In the genomic region with DNA sequence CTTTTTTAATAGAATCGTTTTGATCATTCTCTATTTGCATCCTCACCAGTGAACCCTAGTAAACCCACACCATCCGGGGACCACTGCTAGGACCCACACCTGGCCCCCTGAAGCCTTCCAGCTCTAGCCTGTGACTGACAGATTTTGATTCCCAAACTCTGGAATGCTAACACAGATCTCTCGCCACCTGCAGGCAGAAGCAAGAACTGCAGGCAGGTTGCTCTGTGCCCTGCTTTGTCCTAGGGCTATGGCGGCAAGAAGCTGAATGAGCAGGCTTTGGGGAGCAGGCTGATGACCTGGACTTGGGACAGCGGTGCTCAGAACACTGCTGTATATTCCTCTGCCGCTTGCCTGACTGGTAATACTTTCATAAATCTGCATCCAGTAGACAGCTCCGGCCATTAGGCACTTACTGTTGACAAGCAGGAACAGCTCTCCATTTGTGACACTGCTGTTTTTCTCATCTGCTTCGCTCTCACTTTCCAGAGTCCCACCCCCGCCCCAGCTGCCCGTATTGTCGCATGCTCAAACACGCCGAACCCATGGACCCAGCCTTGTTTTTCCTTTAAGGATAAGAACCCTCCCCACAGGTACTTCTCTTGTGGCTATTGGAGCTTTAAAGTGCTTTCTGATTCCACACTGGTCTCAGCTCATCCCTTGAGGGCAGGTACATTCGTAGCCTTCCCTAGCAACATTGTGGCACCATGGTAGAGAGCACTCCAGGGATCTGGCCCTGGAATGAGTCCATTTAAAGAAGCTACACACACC, we compare ENCODE assay signal across 8 mouse cellular contexts.
A peak's percentile ranks its signal among the peaks of the same experiment; 100 is the strongest.
DNase-seq lines count a peak whose midpoint lies in the region; ATAC-seq and TF ChIP-seq lines count a peak whose summit lies in the region.

No protein-coding gene starts in this region.

- TF ChIP-seq CTCF in forebrain, postnatal 0 days (IDR thresholded peaks at IDR 0.05; ENCODE audit: low read depth), result peak; percentile 98
- peak; percentile 98 for TF ChIP-seq CTCF in lung, postnatal 0 days (IDR thresholded peaks at IDR 0.05)

- H3K4me3 ChIP-seq in forebrain, postnatal 0 days (ENCODE audit: low read depth, low read length), result no peak overlapping the region
- no peak overlapping the region for H3K4me3 ChIP-seq in lung, postnatal 0 days (ENCODE audit: low read depth, low read length)

- ATAC-seq in forebrain, postnatal 0 days, result 0 out of 2 replicates have a peak, but pooled peaks have one; percentile 13
- no peak for ATAC-seq in lung, postnatal 0 days

- TF ChIP-seq EP300 in lung, postnatal 0 days (IDR thresholded peaks at IDR 0.05), result no peak

- peak overlapping the region; percentile 82 for H3K27ac ChIP-seq in forebrain, postnatal 0 days (ENCODE audit: low read depth, low read length)
- H3K27ac ChIP-seq in lung, postnatal 0 days (ENCODE audit: low read length), result peak overlapping the region; percentile 92

- H3K4me2 ChIP-seq in forebrain, postnatal 0 days (ENCODE audit: low read depth), result no peak overlapping the region
- peak overlapping the region; percentile 6; the same call in 1 of the 2 replicates for H3K4me2 ChIP-seq in lung, postnatal 0 days (replicated peaks; ENCODE audit: low read depth, low read length)

- intact Hi-C loops in heart, postnatal 36 days (cut with DNase I), result no loop called here

- H3K9ac ChIP-seq in forebrain, postnatal 0 days, result peak overlapping the region; percentile 14; the same call in 1 of the 2 replicates
- no peak overlapping the region for H3K9ac ChIP-seq in lung, postnatal 0 days (replicated peaks; ENCODE audit: low read depth)

- DNase-seq in ES-CJ7 (ENCODE audit: low read depth, low spot score), result peak; percentile 94
- DNase-seq in c-Kit-positive CD71-positive TER-119-positive erythroid progenitor cells, embryonic 14.5 days (ENCODE audit: low spot score), result peak; percentile 61
- peak; percentile 93 for DNase-seq in forebrain, postnatal 0 days
- DNase-seq in heart, postnatal 36 days, result peak; percentile 90 to 95
- peak; percentile 91 for DNase-seq in layer of hippocampus, adult 9-10 months (ENCODE audit: low spot score)
- DNase-seq in lung, postnatal 0 days (ENCODE audit: low spot score), result peak; percentile 86
- peak; percentile 94 to 97 for DNase-seq in right cerebral cortex, adult 2 months (ENCODE audit: low spot score in 2 of 2)
- DNase-seq in urinary bladder, postnatal 25 days (ENCODE audit: low spot score), result peak; percentile 81

- no peaks in the 10 kb centered on the region for H3K27me3 ChIP-seq in forebrain, postnatal 0 days (ENCODE audit: insufficient read depth, low read length)
- H3K27me3 ChIP-seq in lung, postnatal 0 days (replicated peaks; ENCODE audit: insufficient read depth, low read length), result no peaks in the 10 kb centered on the region

- H3K4me1 ChIP-seq in forebrain, postnatal 0 days (ENCODE audit: insufficient read depth), result peaks cover 42% of the 10 kb centered on the region
- H3K4me1 ChIP-seq in lung, postnatal 0 days (ENCODE audit: insufficient read depth, low read depth, low read length), result peaks cover 35% of the 10 kb centered on the region

- no peaks in the 10 kb centered on the region for H3K36me3 ChIP-seq in forebrain, postnatal 0 days (ENCODE audit: insufficient read depth)
- H3K36me3 ChIP-seq in lung, postnatal 0 days (ENCODE audit: insufficient read depth, low read length), result no peaks in the 10 kb centered on the region

- 10% methylated on average over 14 of the region's 14 CpGs for WGBS in forebrain, postnatal 0 days
- WGBS in lung, postnatal 0 days, result 13% methylated on average over 14 of the region's 14 CpGs

- no peaks in the 10 kb centered on the region for H3K9me3 ChIP-seq in forebrain, postnatal 0 days (ENCODE audit: low read length)
- no peaks in the 10 kb centered on the region for H3K9me3 ChIP-seq in lung, postnatal 0 days (ENCODE audit: low read length)
